Mouse (Mus musculus): Measurements from ENCODE around the gene Fggy.

The Fggy gene

GRCm38 (mm10) chr4:95847219-95847618, 289.9 kb downstream of the Fggy start:
- in situ Hi-C loops (cut with MboI; ENCODE audit: unreplicated experiment in 2 of 2), result loop anchor here in 1 of 2 experiments (5.0 kb wide), 2 partner anchors 40 to 70 kb away; no protein-coding TSS in a partner anchor

GRCm38 (mm10) chr4:95847664-95848063, 290.4 kb downstream of the Fggy start:
- in situ Hi-C loops (cut with MboI; ENCODE audit: unreplicated experiment in 2 of 2), result loop anchor here in 1 of 2 experiments (5.0 kb wide), 2 partner anchors 40 to 70 kb away; no protein-coding TSS in a partner anchor

- in situ Hi-C loops (cut with MboI; ENCODE audit: unreplicated experiment in 2 of 2), result loop anchor here in 1 of 2 experiments (5.0 kb wide), 2 partner anchors 42 to 72 kb away; no protein-coding TSS in a partner anchor
Observed at GRCm38 (mm10) chr4:95849497-95849896, 292.2 kb downstream of the Fggy start.

GRCm38 (mm10) chr4:95850044-95850739, 292.9 kb downstream of the Fggy start:
- in situ Hi-C loops (cut with MboI; ENCODE audit: unreplicated experiment in 2 of 2), result loop anchor here in 1 of 2 experiments (25.0 kb wide), 1 partner anchor 288 kb away; the partner anchor contains the start of gene Fggy

- in situ Hi-C loops (cut with MboI; ENCODE audit: unreplicated experiment in 2 of 2), result loop anchor here in 1 of 2 experiments (25.0 kb wide), 1 partner anchor 290 kb away; the partner anchor contains the start of gene Fggy
Observed at GRCm38 (mm10) chr4:95852257-95852656, 294.9 kb downstream of the Fggy start.

- in situ Hi-C loops (cut with MboI; ENCODE audit: unreplicated experiment in 2 of 2), result loop anchor here in 1 of 2 experiments (25.0 kb wide), 1 partner anchor 294 kb away; the partner anchor contains the start of gene Fggy
Observed at GRCm38 (mm10) chr4:95856008-95856407, 298.7 kb downstream of the Fggy start.

GRCm38 (mm10) chr4:95860601-95861000, 303.3 kb downstream of the Fggy start:
- in situ Hi-C loops (cut with MboI; ENCODE audit: unreplicated experiment in 2 of 2), result loop anchor here (5.0 to 25.0 kb wide), 6 partner anchors 128 to 696 kb away; partner anchors contain the start of gene Fggy (in 1 of the 2)

- in situ Hi-C loops (cut with MboI; ENCODE audit: unreplicated experiment in 2 of 2), result loop anchor here (5.0 to 25.0 kb wide), 6 partner anchors 129 to 696 kb away; partner anchors contain the start of gene Fggy (in 1 of the 2)
Observed at GRCm38 (mm10) chr4:95861074-95861473, 303.8 kb downstream of the Fggy start.

- in situ Hi-C loops (cut with MboI; ENCODE audit: unreplicated experiment in 2 of 2), result loop anchor here (5.0 to 25.0 kb wide), 6 partner anchors 129 to 697 kb away; partner anchors contain the start of gene Fggy (in 1 of the 2)
Observed at GRCm38 (mm10) chr4:95861741-95862155, 304.4 kb downstream of the Fggy start.

GRCm38 (mm10) chr4:95862276-95862675, 305.0 kb downstream of the Fggy start:
- in situ Hi-C loops (cut with MboI; ENCODE audit: unreplicated experiment in 2 of 2), result loop anchor here (5.0 to 25.0 kb wide), 6 partner anchors 130 to 697 kb away; partner anchors contain the start of gene Fggy (in 1 of the 2)

- in situ Hi-C loops (cut with MboI; ENCODE audit: unreplicated experiment in 2 of 2), result loop anchor here (5.0 to 25.0 kb wide), 6 partner anchors 131 to 698 kb away; partner anchors contain the start of gene Fggy (in 1 of the 2)
Observed at GRCm38 (mm10) chr4:95862781-95863499, 305.6 kb downstream of the Fggy start.

- in situ Hi-C loops (cut with MboI; ENCODE audit: unreplicated experiment in 2 of 2), result loop anchor here (5.0 to 25.0 kb wide), 6 partner anchors 131 to 699 kb away; partner anchors contain the start of gene Fggy (in 1 of the 2)
Observed at GRCm38 (mm10) chr4:95863500-95863803, 306.1 kb downstream of the Fggy start.

- in situ Hi-C loops (cut with MboI; ENCODE audit: unreplicated experiment in 2 of 2), result loop anchor here (5.0 to 25.0 kb wide), 10 partner anchors 138 to 858 kb away; partner anchors contain the start of genes Jun (in 2 of the 2) and Fggy (in 1 of the 2)
Observed at GRCm38 (mm10) chr4:95865251-95865650, 307.9 kb downstream of the Fggy start.

- in situ Hi-C loops (cut with MboI; ENCODE audit: unreplicated experiment in 2 of 2), result loop anchor here (5.0 to 25.0 kb wide), 10 partner anchors 139 to 859 kb away; partner anchors contain the start of genes Jun (in 2 of the 2) and Fggy (in 1 of the 2)
Observed at GRCm38 (mm10) chr4:95865882-95866281, 308.6 kb downstream of the Fggy start.

- in situ Hi-C loops (cut with MboI; ENCODE audit: unreplicated experiment in 2 of 2), result loop anchor here (5.0 to 25.0 kb wide), 10 partner anchors 140 to 860 kb away; partner anchors contain the start of genes Jun (in 2 of the 2) and Fggy (in 1 of the 2)
Observed at GRCm38 (mm10) chr4:95867103-95867502, 309.8 kb downstream of the Fggy start.

GRCm38 (mm10) chr4:95868348-95868747, 311.0 kb downstream of the Fggy start:
- in situ Hi-C loops (cut with MboI; ENCODE audit: unreplicated experiment in 2 of 2), result loop anchor here (5.0 to 25.0 kb wide), 10 partner anchors 141 to 861 kb away; partner anchors contain the start of genes Jun (in 2 of the 2) and Fggy (in 1 of the 2)

GRCm38 (mm10) chr4:95871216-95871881, 314.0 kb downstream of the Fggy start:
- in situ Hi-C loops (cut with MboI; ENCODE audit: unreplicated experiment in 2 of 2), result loop anchor here in 1 of 2 experiments (5.0 to 25.0 kb wide), 2 partner anchors 309 to 864 kb away; partner anchors contain the start of gene Fggy

GRCm38 (mm10) chr4:95875896-95876295, 318.6 kb downstream of the Fggy start:
- in situ Hi-C loops (cut with MboI; ENCODE audit: unreplicated experiment in 2 of 2), result no loop called here

GRCm38 (mm10) chr4:95877436-95877835, 320.1 kb downstream of the Fggy start:
- in situ Hi-C loops (cut with MboI; ENCODE audit: unreplicated experiment in 2 of 2), result no loop called here
